Mouse (Mus musculus) layer of hippocampus, adult 11-12 months (tissue): ENCODE measurements around the gene Btbd18.
"Not testable (repeated sequence)": the region's sequence is repeated elsewhere in the genome, so short reads cannot be mapped to it uniquely, and the experiment has no call there.

Source experiments
- DNase-seq: peaks from one replicate; pipeline ENCODE4 v3.0.0; 2022; ENCODE audit warnings: low spot score

Btbd18 gene

GRCm38 (mm10) chr2:84647051-84647568, 11.8 kb upstream of the Btbd18 start:
- DNase-seq = no peak

GRCm38 (mm10) chr2:84648369-84648768, 10.5 kb upstream of the Btbd18 start:
- no peak for DNase-seq

DNA sequence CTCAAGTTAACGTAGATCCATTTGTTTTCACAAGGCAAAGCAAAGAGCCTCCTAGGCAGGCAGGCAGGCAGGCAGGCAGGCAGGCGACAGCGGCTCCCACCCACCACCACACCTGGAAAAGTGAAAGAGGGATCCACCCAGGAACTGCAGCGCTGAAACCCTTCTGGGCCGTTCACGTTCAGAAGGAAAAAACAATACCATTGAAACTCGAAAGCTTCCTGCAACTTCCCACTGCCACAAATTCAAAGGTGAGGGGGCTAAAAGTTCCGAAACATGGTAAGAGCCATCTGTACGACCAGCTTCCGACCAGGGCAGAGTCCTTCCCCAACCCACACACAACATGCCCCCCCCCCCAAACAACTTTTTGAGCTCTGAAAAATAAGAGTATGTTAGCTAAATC, 9.2 kb upstream of the Btbd18 start:
- DNase-seq = no peak

GRCm38 (mm10) chr2:84650464-84651195, 8.2 kb upstream of the Btbd18 start, which contains the start of gene Ctnnd1:
Gene Ctnnd1 (minus strand): TSS chr2:84650765.
- DNase-seq = peak; percentile 89

- no peak for DNase-seq
These were observed 5.5 kb upstream of the Btbd18 start for GRCm38 (mm10) chr2:84653354-84653753.

DNA sequence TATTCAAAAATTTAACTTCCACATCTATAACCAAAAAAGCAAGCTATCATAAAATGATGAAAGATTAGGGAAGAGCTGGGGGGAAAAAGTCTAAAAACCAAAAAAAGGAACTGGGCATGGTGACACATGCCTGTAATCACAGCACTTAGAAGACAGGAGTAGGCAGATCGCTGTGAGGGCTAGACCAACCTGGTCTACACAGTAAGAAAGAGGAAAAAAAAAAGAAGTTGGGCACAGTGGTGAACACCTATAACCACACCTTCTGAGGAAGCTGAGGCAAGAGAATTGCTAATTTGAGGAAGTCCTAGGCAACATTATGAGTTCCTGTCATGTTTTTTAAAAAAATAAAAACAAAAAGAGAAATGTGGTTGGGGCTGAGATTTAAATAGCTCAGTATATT, 3.0 kb upstream of the Btbd18 start:
- DNase-seq = no peak

DNA sequence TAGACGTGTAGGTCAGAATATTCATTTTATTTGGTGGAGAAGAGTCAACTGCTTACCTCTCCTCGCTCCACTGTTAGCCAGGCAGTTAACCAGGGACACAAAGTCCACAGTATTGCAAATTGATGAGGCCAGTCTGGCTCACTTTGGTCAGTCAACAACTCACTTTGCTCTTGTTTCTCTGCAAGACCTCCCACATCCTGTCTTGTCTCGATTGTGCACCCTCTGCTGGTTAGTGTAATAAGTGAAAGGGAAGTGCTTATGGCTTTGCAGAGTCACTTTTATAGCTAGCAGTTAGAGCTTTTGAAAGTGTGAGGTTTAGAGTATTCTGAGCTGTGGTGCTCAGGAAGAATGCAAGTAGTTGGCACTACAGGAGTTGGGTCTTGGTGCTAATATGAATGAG, 1.4 kb downstream of the Btbd18 start:
- peak; percentile 68 for DNase-seq

- no peak for DNase-seq
These were observed 4.0 kb downstream of the Btbd18 start for GRCm38 (mm10) chr2:84662866-84663265.

DNA sequence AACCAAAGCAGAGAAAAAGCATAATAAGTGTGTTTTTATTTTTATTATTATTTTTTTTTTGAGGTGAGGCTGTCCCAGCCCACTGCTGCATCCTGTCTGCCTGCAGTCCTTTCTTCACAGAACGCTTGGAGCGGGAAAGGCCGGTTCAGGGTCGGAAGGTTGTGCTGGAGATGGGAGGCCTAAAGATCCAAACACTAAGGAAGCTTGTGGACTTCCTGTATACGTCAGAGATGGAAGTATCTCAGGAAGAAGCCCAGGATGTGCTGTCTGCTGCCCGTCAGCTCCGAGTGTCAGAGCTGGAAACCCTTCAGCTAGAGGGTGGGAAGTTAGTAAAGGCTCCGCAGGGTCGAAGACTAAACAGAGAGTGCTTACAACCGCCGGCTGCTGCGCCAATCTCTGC, 7.2 kb downstream of the Btbd18 start:
- no peak for DNase-seq

GRCm38 (mm10) chr2:84669828-84670568, 11.1 kb downstream of the Btbd18 start:
- DNase-seq = no peak

GRCm38 (mm10) chr2:84670569-84670933, 11.7 kb downstream of the Btbd18 start, which contains the start of gene Selenoh:
Gene Selenoh (minus strand): TSS chr2:84670770.
- peak; percentile 86 for DNase-seq

GRCm38 (mm10) chr2:84671535-84671934, 12.7 kb downstream of the Btbd18 start:
- DNase-seq = not testable (repeated sequence)

- DNase-seq = no peak
These were observed 18.5 kb downstream of the Btbd18 start for GRCm38 (mm10) chr2:84677270-84677967.

- peak; percentile 97 for DNase-seq
These were observed 19.3 kb downstream of the Btbd18 start, which contains the start of the genes Gm28635 and Med19 for GRCm38 (mm10) chr2:84677968-84678880. Gene Gm28635 (minus strand): TSS chr2:84678041. Gene Med19 (plus strand): TSS chr2:84678402.

GRCm38 (mm10) chr2:84679016-84679415, 20.1 kb downstream of the Btbd18 start, which contains the start of gene Tmx2:
Gene Tmx2 (minus strand): TSS chr2:84679140.
- DNase-seq = no peak

DNA sequence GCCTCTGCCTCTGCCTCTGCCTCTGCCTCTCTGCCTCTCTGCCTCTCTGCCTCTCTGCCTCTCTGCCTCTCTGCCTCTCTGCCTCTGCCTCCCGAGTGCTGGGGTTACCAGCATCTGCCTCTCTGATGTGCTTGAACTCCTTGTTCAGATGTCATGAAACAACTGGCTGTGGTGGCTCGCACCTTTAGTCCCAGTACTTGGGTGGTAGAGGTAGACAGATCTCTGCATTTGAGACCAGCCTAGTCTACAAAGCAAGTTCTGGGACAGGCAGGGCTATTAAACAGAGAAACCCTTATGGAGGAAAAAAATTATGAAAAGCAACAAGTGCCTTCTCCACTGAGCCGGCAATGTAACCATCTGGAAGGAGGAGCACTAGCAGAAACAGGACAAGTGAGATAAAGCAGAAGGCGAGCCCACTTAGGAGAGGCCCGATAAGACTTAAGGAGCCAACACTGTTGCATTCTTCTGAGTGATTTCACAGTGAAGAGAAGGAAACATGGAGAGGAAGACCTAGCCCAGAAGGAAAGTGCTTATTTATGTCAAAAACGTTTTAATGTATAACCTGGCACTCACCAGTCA, 23.8 kb downstream of the Btbd18 start:
- DNase-seq = no peak

- DNase-seq = no peak
These were observed 29.4 kb downstream of the Btbd18 start for GRCm38 (mm10) chr2:84688080-84688844.

- DNase-seq = no peak
These were observed 31.2 kb downstream of the Btbd18 start for GRCm38 (mm10) chr2:84690050-84690449.

DNA sequence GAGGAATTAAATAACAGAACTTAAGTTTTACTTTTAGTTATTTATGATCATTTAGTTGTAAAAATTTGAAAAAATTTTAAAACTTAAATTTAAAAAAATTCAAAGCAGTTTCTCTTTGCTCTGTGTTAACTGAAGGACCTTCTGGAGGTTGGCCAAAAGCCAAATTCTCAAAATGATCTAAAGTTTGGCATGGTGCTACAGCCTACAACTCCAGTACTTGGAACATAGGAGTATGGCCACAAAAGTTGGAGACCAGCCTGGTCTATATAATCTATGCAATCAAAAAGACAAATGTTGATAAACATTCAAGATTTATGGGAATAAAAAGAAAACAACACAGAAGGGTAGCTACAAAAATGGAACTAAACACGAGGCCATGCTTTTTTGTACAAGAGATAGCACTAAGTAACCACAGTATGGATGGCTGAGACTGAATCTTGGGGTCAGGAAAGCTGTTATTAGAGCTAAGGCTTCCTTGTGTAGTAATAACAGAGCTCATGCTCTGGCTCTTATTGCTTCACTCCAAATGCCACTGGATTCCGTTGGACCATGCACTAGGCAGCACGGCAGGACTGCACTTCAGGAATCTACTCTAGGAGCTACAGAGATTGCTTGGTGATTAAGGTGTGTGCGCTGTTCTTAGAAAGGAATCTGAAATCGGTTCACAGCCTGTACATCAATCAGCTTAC, 36.3 kb downstream of the Btbd18 start:
- no peak for DNase-seq
